Mouse (Mus musculus) cerebellum, adult 18-20 months (tissue): ENCODE measurements around the gene Creb3l1.
A peak's percentile ranks its signal among the peaks of the same experiment; 100 is the strongest.

ENCODE experiments used
- DNase-seq, 2 experiments: peaks; one replicate each; pipeline ENCODE4 v3.0.0; 2021

Gene Creb3l1

GRCm38 (mm10) chr2:91961901-91962761, 62.2 kb downstream of the Creb3l1 start:
- DNase-seq, result peak in 1 of 2 experiments; percentile 41

GRCm38 (mm10) chr2:91960459-91960858, 63.8 kb downstream of the Creb3l1 start:
- peak; percentile 36 to 42 for DNase-seq

GRCm38 (mm10) chr2:91959544-91960410, 64.5 kb downstream of the Creb3l1 start:
- DNase-seq, result peak; percentile 88 to 90

GRCm38 (mm10) chr2:91958701-91959457, 65.4 kb downstream of the Creb3l1 start:
- DNase-seq, result peak in 1 of 2 experiments; percentile 62

GRCm38 (mm10) chr2:91958049-91958448, 66.3 kb downstream of the Creb3l1 start:
- DNase-seq, result no peak

- peak; percentile 46 to 49 for DNase-seq
Observed at GRCm38 (mm10) chr2:91957096-91957495, 67.2 kb downstream of the Creb3l1 start.

GRCm38 (mm10) chr2:91955875-91956274, 68.4 kb downstream of the Creb3l1 start:
- no peak for DNase-seq

GRCm38 (mm10) chr2:91955121-91955591, 69.1 kb downstream of the Creb3l1 start:
- DNase-seq, result peak; percentile 58 to 68

GRCm38 (mm10) chr2:91953825-91954224, 70.5 kb downstream of the Creb3l1 start:
- DNase-seq, result peak in 1 of 2 experiments; percentile 62

- peak; percentile 82 to 91 for DNase-seq
Observed at GRCm38 (mm10) chr2:91950275-91951085, 73.8 kb downstream of the Creb3l1 start.

GRCm38 (mm10) chr2:91949411-91950274, 74.7 kb downstream of the Creb3l1 start:
- peak; percentile 80 for DNase-seq

- DNase-seq, result peak in 1 of 2 experiments; percentile 60
Observed at GRCm38 (mm10) chr2:91948792-91949241, 75.5 kb downstream of the Creb3l1 start.

- no peak for DNase-seq
Observed at GRCm38 (mm10) chr2:91948151-91948509, 76.2 kb downstream of the Creb3l1 start.

- peak; percentile 62 to 64 for DNase-seq
Observed at GRCm38 (mm10) chr2:91947397-91948150, 76.7 kb downstream of the Creb3l1 start.

GRCm38 (mm10) chr2:91946836-91947235, 77.5 kb downstream of the Creb3l1 start:
- DNase-seq, result peak in 1 of 2 experiments; percentile 66

- peak in 1 of 2 experiments; percentile 43 for DNase-seq
Observed at GRCm38 (mm10) chr2:91945483-91945882, 78.8 kb downstream of the Creb3l1 start, which contains the start of gene Gm9821. Gm9821 (plus strand) TSS chr2:91945703.

- DNase-seq, result peak; percentile 82 to 88
Observed at GRCm38 (mm10) chr2:91944170-91944950, 79.9 kb downstream of the Creb3l1 start.

GRCm38 (mm10) chr2:91942356-91942755, 81.9 kb downstream of the Creb3l1 start:
- no peak for DNase-seq
